Mouse (Mus musculus) common myeloid progenitor, adult 5-6 weeks (primary cell): ENCODE measurements around the gene Wdr20. TPM values are rescaled to one million over a fixed set of nuclear protein-coding genes. Genes with fewer than 3 reads are reported as not detected.

Experiments
- ATAC-seq: replicated peaks from 2 replicates; pipeline ENCODE4 v1.8.0; 2016; ENCODE audit warnings: low read depth, mild to moderate bottlenecking, moderate TSS enrichment, inconsistent platforms; ENCODE audit not compliant: poor library complexity, severe bottlenecking
- total RNA-seq: library from RNA; stranded (forward); fragments of 200-1000, 187-1606 nt; gene quantifications from 2 replicates; pipeline ENCODE4 v1.2.3, GENCODE M21; 2017

Gene Wdr20
- total RNA-seq, 1 experiment from 2014 or later = 32.0 TPM

DNA sequence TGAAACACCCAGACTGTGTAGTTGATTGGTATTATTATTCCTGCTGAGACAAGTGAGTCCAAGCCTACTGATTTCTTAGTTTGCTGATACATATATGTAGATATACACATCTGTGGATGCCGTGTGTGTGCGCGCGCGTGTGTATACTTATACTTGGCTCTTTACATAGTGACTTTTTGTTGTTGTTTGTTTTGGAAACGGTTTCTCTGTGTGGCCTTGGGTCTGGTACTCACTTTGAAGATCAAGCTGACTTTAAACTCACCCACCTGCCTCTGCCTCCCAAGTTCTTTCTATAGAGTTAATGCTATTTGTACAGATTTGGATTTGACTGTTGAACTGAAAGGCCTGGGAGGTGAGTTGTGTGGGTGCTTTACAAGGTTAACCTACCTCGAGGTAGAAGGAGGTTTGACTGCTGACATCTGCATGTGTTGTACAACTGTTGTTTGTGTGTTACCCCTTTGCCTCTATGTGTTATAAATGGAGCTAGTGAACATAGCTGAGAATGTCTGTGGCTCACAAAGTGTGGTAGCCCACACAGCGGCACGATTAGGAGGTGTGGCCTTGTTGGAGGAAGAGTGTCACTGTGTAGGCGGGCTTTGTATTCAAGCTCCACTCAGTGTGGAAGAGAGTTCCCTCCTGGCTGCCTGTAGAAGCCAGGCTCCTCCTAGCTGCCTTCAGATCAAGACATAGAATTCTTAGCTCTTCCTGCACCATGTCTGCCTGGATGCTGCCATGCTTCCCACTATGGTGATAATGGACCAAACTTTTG is 32.9 kb downstream of the Wdr20 start:
- peak; percentile 94 for ATAC-seq

DNA sequence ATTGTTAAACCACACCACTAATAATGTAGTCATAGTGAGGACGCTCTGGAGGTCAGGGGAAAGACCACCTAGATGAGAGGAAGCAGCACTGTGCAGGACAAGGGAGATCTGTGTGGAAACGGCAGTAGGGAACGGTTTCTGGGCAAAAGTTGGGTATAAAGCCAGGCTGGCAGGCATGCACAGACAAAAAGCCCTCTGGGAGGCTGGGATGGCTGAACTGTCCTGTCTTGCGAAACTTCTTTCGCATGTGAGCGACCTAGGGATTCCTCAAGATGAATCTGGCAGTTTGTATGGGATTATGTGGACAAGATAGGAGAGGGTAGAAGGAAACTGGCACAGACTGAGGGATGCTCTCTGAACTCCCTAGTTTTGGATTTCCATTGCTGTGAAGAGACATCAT is 34.2 kb downstream of the Wdr20 start:
- ATAC-seq = no peak

DNA sequence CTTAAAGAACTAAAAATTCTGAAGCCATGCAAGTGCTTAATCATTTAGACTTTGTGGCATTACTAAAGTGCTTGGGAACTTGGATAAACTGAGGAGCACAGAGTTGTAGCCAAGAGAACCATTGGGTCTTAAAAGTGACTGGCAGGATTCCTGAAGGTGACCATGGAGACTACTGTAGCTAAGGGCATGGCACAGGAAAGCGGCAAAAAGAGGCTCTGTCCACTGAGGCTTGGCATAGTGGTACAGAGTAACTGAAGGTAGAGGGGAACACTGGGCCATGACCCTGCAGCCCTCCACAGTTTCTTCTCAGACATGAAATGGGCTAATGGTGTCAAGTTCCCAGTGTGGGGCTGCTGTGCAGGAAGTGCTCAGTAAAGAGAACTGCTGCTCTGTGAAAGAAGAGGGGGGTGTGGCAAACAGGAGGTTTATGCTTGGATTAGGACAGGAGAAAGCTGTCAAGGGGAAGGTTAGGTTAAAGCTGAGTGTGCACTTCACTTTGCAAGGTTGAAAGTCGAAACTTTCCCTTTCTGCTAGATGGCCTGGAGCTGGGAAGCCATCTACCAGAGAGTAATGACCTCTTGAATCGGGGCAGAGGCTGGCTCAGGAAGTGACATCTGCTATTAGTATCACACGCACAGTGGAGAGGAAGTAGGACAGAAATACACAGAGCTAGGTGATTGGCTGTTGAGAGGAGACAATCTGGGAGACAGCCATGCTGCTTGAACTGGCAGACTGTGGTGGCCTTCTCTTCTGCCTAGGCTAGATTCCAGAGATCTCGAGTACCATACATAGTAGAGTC is 38.1 kb downstream of the Wdr20 start:
- peak; percentile 68 for ATAC-seq

DNA sequence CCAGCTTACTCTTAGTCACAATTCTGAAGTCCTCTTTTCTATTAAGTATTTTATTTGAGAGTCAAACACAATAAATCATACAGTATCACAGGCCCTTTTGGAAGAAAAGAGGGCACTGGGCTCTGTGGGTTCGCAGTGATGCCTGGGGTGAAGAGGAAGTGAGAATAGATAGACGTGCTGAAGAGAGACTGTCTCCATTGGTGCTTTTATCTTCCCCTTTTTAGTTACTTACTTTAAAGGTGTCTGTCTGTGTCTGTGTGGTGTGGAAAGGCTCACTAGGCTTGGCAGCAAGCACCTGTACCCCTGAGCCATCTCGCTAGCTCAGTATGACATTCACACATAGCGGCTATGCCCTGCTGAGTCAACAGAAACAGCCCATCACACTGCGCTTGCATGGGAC is 40.1 kb downstream of the Wdr20 start:
- peak; percentile 81 for ATAC-seq

DNA sequence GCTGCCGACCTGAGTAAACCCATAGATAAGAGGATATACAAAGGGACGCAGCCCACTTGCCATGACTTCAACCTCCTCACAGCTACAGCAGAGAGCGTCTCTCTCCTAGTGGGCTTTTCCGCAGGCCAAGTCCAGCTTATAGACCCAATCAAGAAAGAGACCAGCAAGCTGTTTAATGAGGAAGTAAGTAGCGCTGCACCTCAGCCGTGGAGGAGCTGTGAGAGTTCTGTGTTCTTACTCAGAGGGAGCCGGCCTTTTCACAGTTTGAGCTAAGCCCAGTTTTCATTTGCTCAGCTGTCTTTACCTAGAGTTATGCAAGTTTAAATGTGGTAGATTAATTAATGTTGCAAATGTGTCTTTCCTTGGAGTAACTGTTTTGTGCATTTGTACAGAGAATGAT is 41.6 kb downstream of the Wdr20 start:
- ATAC-seq = no peak

DNA sequence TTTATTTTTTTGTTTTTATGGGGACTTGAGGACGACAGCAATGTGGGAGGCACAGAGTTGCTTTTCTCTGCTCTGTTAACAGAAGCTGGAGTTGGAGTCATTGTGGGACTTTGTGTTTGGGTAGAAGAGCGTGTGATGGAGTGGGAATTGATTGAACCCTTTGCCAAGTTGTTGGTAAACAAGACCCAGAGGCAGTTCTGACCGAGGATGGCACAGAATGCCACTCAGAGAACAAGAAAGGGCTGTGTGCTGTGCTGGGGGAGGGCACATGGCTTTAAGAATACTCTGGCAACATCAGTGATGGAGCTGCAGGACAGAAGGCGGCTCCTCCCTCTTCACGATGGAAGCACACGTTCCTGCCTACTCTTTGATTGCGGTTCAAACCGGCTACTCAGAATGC is 43.4 kb downstream of the Wdr20 start:
- ATAC-seq = no peak

DNA sequence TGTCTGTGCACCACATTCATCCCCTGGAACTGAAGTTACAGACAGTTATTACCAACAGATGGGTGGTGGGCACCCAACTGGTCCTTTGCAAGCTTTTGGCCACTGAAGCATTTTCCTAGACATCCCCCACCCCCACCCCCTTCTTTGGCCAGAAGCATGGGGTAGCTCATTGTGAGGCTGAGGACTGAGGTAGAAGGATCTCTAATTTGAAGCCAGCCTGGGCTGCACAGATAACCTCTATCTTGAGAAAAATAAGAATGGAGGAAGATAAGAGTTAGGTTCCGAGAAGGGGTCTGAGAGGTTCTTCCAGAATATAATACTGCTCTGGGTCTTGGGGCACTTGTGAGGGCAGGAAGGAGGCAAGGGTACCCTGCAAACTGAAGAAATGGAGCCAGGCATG is 44.5 kb downstream of the Wdr20 start:
- ATAC-seq = no peak

DNA sequence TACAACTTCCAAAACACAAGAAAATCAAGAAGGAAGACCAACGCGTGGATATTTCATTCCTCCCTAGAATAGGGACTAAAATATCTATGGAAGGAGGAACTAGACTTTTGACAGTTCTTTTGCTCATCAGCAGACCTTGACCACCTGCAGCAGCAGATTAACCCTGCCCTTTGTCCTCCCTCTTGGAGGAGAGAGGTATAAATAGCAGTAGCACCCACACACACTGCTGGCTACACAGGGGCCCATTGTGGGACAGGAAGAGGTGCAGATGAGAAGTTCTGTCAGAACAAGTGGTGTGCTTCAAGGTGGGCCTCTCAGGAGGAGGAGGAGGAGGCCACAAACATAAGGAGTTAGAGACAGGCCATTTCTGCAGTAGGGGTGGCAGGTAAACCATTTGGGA is 46.5 kb downstream of the Wdr20 start:
- no peak for ATAC-seq

DNA sequence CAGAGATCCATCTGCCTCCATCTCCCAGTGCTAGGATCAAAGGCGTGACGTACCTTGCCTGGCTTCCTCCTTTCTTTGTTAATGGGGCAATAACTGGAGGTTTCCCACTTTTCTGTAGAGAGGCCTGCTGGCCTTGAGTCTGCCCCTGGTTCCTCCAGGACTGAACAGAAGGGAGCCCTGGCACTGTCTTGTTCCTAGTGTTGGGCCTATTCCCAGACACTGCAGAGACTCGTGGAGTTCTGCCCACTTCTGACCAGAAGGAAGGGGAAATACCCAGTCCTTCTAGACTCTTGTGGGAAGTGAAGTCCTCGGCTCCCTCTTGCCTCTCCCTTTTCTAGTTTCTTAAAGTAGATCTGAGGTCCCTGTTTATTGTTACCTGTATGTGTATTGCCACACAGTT is 48.5 kb downstream of the Wdr20 start:
- no peak for ATAC-seq

DNA sequence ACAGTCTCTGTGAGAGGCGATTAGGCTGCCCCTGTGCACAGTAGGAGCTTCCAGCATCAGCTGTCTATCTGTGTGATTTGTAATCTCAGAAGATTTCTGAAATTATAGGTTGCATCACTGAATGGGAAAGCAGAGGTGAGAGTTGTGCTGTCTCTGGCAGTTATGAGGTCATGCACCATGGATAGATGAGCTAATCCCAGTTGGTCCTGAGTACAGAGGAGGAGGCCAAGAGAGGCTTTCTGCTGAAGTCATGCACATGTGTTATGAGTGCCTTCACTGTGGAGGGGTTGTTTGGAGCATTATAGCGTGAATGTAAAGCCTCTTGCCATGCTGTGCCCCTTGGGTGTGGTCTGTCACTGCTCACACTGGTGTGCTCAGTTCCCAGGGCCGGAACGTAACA is 52.8 kb downstream of the Wdr20 start:
- ATAC-seq = no peak

DNA sequence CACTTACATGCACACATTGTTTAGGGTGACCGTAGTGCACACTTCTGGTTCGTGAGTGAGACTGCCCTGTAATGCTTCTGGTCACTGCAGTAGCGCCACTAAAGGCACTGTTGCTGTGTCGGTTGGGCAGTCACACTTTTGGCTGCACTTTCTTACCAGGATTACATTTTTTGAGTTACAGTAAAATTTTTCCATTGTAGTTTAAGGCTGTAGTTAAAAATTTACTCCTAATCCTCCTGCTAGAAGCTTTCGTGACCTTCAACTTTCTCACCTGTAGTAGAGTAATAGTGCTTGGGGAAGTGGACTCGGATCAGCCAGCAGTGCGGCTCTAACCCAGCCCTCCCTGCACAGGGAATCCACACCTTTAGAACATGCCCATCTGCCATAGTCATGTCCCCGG is 53.3 kb downstream of the Wdr20 start:
- no peak for ATAC-seq

DNA sequence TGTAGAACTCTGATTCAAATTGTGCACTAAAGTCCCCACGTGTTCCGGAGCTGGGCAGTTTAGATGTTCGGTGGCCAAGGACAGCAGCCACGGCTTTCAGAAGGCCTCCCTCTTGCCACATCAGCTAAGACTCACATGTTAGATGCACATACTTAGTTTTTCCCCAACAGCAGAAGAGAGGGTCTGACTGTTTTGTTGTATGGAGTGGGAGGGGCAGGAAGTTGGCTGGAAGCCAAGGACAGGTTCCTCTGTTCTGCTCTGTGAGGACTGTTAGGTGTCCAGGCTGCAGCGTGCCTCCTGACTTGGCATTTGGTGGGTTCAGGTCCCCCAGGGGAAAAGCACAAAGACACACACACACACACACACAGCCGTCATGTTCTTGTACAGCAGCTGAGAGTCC is 57.3 kb downstream of the Wdr20 start:
- ATAC-seq = no peak

DNA sequence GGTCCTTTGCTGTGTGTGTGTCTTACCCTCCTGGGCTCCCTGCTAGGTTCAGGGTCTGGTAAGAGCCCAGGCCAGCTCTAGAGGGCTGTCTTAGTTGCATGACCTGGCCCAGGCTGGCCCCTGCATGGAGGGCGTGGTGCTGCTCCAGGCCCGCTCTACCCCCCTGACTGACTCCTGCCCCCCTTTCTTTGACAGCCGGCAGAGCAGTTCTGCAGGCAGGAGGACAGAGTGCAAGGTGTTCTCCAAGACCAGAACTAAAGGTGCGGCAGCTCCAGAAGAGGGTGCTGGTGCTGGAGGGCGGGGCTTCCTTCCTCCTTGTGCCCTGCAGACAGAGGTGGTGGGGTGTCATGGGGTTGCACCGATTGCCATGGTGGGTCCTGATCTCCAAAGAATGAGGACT is 59.0 kb downstream of the Wdr20 start:
- ATAC-seq = no peak

DNA sequence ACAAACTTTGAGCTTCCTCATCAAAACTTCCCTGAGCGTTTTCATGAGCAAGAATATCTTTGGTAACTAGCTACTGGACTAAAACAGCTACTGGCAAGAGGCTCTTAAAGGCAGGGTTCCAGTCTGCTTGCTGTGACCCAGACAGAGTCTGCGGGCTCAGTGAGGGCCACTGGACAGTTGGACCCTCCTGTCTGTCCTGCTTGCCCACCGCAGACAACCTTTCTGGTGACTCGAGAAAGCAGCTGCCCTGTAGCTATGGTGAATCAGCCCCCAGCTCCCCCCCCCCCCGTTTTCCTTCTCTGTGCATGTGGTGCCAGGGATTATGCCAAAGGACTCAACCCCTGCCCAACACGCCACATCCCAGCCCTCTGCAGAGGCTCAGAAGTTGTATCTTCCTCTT is 59.5 kb downstream of the Wdr20 start:
- no peak for ATAC-seq

DNA sequence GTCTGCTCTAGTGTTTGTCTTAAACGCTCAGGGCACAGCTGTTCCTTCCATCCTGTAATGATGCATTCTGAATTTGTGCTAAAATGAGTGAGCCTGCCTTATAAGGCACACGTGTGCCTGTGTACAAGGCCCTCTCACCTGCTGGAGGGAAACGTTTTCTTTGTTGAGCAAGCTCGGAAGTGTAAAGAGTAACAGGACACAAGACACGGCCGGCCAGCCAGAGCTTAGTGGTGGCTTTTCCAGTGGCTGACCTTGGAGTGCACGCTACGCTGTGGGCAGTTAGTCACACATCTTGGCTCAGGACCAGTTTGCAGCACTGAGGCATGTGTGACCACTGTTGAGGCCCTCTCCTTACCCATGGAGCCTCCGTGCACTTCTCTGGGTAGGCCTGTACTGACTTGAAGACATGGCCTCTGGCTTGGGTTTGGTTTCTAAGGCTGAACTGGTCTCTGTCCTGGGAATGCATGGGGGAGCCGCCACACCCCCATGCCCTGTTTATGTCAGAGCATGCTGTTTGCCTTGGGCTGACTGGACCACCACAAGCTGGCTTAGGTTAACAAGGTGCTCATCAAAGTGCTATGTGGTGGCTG is 60.2 kb downstream of the Wdr20 start:
- ATAC-seq = no peak

DNA sequence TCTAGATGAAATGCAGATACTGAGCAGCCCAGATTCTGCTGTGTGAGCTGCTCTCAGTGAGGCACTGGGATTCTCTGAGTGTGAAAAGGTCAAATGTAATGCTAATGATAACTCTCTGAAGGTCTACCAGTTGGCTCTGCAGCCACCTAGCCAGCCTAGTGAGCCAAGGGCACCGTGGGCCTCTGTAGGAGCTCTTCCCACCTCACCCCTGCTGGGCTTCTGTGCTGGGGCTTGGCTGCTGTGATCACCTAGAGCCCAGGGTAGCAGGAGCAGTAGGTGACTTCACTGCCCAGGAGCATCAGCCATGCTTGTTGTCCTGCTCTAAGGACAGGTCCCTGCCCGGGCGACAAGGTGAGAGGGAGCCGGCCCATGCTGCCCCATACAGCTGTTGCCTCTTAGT is 61.5 kb downstream of the Wdr20 start:
- ATAC-seq = no peak

DNA sequence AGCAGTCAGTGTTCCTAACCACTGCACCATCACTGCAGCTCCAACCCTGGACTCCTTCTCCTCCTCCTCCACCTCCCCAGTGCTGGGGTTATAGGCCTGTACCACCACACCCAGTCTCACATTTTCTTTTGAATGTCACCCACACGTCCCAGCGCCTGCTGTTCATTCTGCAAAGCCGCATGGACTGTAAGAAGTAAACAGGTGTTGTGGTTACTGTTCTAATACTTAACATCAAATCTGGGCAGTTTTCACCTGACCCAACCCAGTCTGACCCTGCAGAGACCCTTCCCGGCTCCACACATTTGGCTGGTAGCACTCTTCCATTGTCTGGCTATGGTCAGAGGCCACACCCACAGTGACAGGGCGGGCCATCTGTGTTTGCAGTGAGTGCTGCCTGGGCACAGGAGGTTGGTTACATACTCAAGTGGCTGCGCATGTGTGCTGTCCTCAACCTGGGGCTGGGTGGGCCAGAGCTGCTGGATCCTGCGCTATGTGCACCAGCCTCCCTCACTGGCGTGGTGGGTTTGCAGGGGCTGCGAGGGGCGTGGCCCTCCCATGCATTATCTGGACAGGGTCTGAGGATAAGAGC is 64.2 kb downstream of the Wdr20 start:
- no peak for ATAC-seq

DNA sequence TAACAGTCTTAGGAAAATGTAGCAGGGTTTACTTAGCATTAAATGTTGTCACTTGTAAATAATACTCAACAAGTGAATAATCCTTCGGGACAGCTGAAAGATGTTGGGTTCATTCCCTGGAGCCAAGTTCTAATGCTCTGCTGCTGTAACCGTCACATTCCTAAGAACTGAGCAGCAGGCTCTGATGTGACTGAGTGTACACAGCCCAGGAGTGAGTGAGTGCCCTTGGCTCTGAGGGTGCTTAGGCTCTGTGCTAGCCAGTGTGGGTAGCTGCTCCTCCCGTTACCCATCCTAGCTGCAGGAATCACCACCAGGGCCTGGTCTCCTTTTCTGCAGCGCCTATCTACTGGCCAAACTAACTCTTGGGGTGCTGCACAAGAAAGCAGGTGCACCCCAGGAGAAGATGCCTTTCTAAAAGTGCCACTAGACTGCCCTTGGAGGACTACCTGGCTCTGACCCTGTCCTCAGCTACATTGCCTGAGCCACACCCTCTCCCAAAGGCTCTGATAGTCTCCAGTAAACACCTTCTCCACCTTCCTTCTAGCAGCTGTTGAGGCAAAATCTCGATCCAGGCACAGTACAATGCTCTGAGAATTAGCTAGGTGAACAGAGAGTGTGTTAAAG is 65.0 kb downstream of the Wdr20 start:
- no peak for ATAC-seq

DNA sequence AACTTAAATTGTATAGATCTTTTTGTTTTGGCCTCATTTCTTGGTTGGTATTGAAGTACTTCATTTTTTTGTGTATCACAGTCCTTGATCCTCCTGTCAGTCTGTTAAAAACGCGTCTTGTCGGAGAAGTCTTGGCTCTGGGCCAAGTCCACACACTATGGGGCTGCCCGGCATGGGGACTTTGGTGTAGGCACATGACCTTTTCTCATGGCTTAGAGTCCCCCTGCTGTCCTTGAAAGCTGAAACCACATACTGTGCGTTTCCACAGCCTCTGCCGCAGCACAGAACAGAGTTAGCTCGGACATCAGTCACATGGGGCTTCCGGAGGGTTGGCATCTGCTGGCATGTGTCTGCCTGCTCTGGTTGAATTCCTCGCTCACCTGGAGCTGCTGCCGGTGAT is 66.5 kb downstream of the Wdr20 start:
- no peak for ATAC-seq

DNA sequence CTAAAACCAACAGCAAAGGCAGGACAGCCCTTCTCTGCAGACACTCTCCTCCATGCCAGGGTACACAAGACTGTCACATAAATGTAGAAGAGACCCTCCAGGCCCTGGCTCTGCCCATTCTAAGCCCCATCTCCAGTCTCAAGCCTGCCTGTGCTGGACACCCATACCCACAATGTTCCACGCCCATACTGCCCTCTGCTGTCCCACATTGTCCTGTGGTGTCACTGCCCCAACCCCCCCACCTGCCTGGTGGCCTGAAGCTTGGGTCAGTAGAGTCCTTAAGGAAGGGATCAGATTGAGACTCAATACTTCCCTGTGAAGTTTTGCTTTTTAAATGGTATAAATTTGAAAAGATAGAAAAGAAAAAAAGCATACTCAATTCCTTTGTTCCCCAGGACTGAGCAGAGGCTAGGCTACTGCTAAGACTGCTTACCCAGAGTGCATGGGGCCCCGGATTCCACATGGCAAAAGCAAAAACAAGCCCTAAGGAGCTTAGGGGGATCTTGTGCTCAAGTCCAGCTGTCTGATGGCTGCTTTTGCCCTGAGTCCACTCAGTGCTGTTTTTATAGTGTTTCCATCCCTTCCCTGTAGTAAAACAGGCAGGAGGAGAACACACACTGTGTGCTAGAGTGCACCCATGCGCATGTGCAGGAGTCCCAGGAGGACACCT is 68.7 kb downstream of the Wdr20 start:
- ATAC-seq = no peak
